Mouse (Mus musculus): ENCODE data around the gene Opn3.

Gene Opn3

GRCm38 (mm10) chr1:175668666-175669405, 23.7 kb downstream of the Opn3 start:
- in situ Hi-C loops (cut with MboI; ENCODE audit: unreplicated experiment in 2 of 2): loop anchor here (5.0 kb wide), 1 partner anchor 42 kb away; the partner anchor contains the start of gene Fh1 (in 2 of the 2)

GRCm38 (mm10) chr1:175659900-175660299, 32.7 kb downstream of the Opn3 start:
- in situ Hi-C loops (cut with MboI; ENCODE audit: unreplicated experiment in 2 of 2): no loop called here

- in situ Hi-C loops (cut with MboI; ENCODE audit: unreplicated experiment in 2 of 2): loop anchor here (25.0 kb wide), 4 partner anchors 1064 to 1814 kb away; partner anchors contain the start of genes Cep170 (in 2 of the 2), Sdccag8 (in 2 of the 2) and Akt3 (in 1 of the 2)
Measured at GRCm38 (mm10) chr1:175648615-175649014, 44.0 kb downstream of the Opn3 start.

GRCm38 (mm10) chr1:175646952-175647351, 45.6 kb downstream of the Opn3 start:
- in situ Hi-C loops (cut with MboI; ENCODE audit: unreplicated experiment in 2 of 2): loop anchor here (25.0 kb wide), 4 partner anchors 1065 to 1815 kb away; partner anchors contain the start of genes Cep170 (in 2 of the 2), Sdccag8 (in 2 of the 2) and Akt3 (in 1 of the 2)

- in situ Hi-C loops (cut with MboI; ENCODE audit: unreplicated experiment in 2 of 2): loop anchor here (25.0 kb wide), 4 partner anchors 1069 to 1819 kb away; partner anchors contain the start of genes Cep170 (in 2 of the 2), Sdccag8 (in 2 of the 2) and Akt3 (in 1 of the 2)
Measured at GRCm38 (mm10) chr1:175643496-175644265, 48.9 kb downstream of the Opn3 start.

- in situ Hi-C loops (cut with MboI; ENCODE audit: unreplicated experiment in 2 of 2): loop anchor here (25.0 kb wide), 4 partner anchors 1072 to 1822 kb away; partner anchors contain the start of genes Cep170 (in 2 of the 2), Sdccag8 (in 2 of the 2) and Akt3 (in 1 of the 2)
Measured at GRCm38 (mm10) chr1:175640435-175641150, 52.0 kb downstream of the Opn3 start.

GRCm38 (mm10) chr1:175639072-175639471, 53.5 kb downstream of the Opn3 start:
- in situ Hi-C loops (cut with MboI; ENCODE audit: unreplicated experiment in 2 of 2): loop anchor here (25.0 kb wide), 4 partner anchors 1073 to 1823 kb away; partner anchors contain the start of genes Cep170 (in 2 of the 2), Sdccag8 (in 2 of the 2) and Akt3 (in 1 of the 2)

GRCm38 (mm10) chr1:175637677-175638076, 54.9 kb downstream of the Opn3 start:
- in situ Hi-C loops (cut with MboI; ENCODE audit: unreplicated experiment in 2 of 2): loop anchor here (25.0 kb wide), 4 partner anchors 1075 to 1825 kb away; partner anchors contain the start of genes Cep170 (in 2 of the 2), Sdccag8 (in 2 of the 2) and Akt3 (in 1 of the 2)

- in situ Hi-C loops (cut with MboI; ENCODE audit: unreplicated experiment in 2 of 2): loop anchor here (25.0 kb wide), 4 partner anchors 1080 to 1830 kb away; partner anchors contain the start of genes Cep170 (in 2 of the 2), Sdccag8 (in 2 of the 2) and Akt3 (in 1 of the 2)
Measured at GRCm38 (mm10) chr1:175632470-175632869, 60.1 kb downstream of the Opn3 start.

- in situ Hi-C loops (cut with MboI; ENCODE audit: unreplicated experiment in 2 of 2): loop anchor here (25.0 kb wide), 4 partner anchors 1081 to 1831 kb away; partner anchors contain the start of genes Cep170 (in 2 of the 2), Sdccag8 (in 2 of the 2) and Akt3 (in 1 of the 2)
Measured at GRCm38 (mm10) chr1:175631721-175632221, 60.8 kb downstream of the Opn3 start.

GRCm38 (mm10) chr1:175631080-175631479, 61.5 kb downstream of the Opn3 start:
- in situ Hi-C loops (cut with MboI; ENCODE audit: unreplicated experiment in 2 of 2): loop anchor here (25.0 kb wide), 4 partner anchors 1081 to 1831 kb away; partner anchors contain the start of genes Cep170 (in 2 of the 2), Sdccag8 (in 2 of the 2) and Akt3 (in 1 of the 2)

- in situ Hi-C loops (cut with MboI; ENCODE audit: unreplicated experiment in 2 of 2): loop anchor here (25.0 kb wide), 4 partner anchors 1082 to 1832 kb away; partner anchors contain the start of genes Cep170 (in 2 of the 2), Sdccag8 (in 2 of the 2) and Akt3 (in 1 of the 2)
Measured at GRCm38 (mm10) chr1:175630345-175630744, 62.2 kb downstream of the Opn3 start.

GRCm38 (mm10) chr1:175629248-175629647, 63.3 kb downstream of the Opn3 start:
- in situ Hi-C loops (cut with MboI; ENCODE audit: unreplicated experiment in 2 of 2): loop anchor here (5.0 to 25.0 kb wide), 9 partner anchors 38 to 1833 kb away; partner anchors contain the start of genes Cep170 (in 2 of the 2), Sdccag8 (in 2 of the 2), Akt3 (in 1 of the 2) and Exo1 (in 1 of the 2)

- in situ Hi-C loops (cut with MboI; ENCODE audit: unreplicated experiment in 2 of 2): loop anchor here (5.0 to 25.0 kb wide), 9 partner anchors 41 to 1836 kb away; partner anchors contain the start of genes Cep170 (in 2 of the 2), Sdccag8 (in 2 of the 2), Akt3 (in 1 of the 2) and Exo1 (in 1 of the 2)
Measured at GRCm38 (mm10) chr1:175625990-175626692, 66.4 kb downstream of the Opn3 start.

- in situ Hi-C loops (cut with MboI; ENCODE audit: unreplicated experiment in 2 of 2): loop anchor here (5.0 to 25.0 kb wide), 9 partner anchors 42 to 1837 kb away; partner anchors contain the start of genes Cep170 (in 2 of the 2), Sdccag8 (in 2 of the 2), Akt3 (in 1 of the 2) and Exo1 (in 1 of the 2)
Measured at GRCm38 (mm10) chr1:175625257-175625879, 67.2 kb downstream of the Opn3 start, which contains the start of gene Fh1. Fh1 (minus strand) TSS chr1:175625635.

GRCm38 (mm10) chr1:175623656-175624055, 68.9 kb downstream of the Opn3 start:
- in situ Hi-C loops (cut with MboI; ENCODE audit: unreplicated experiment in 2 of 2): loop anchor here (10.0 kb wide), 4 partner anchors 261 to 301 kb away; partner anchors contain the start of genes Exo1 (in 1 of the 2) and Gm38100 (in 1 of the 2)

GRCm38 (mm10) chr1:175619814-175620431, 72.7 kb downstream of the Opn3 start, which contains the start of gene Kmo:
Kmo (plus strand) TSS chr1:175620381.
- in situ Hi-C loops (cut with MboI; ENCODE audit: unreplicated experiment in 2 of 2): loop anchor here (10.0 kb wide), 4 partner anchors 265 to 305 kb away; partner anchors contain the start of genes Exo1 (in 1 of the 2) and Gm38100 (in 1 of the 2)
